Mouse (Mus musculus) CD4-positive, CD25-positive, alpha-beta regulatory T cell, adult 9 weeks (primary cell): ENCODE results near the gene Glrx3. TPM values are rescaled to one million over a fixed set of nuclear protein-coding genes. Genes with fewer than 3 reads are reported as not detected.

Experiments used
- polyA plus RNA-seq: library from polyadenylated mRNA; unstranded; fragments of 100-300 nt; shearing (Covaris generic); gene quantifications from one replicate; pipeline ENCODE4 v1.2.1, GENCODE M21; 2017

Gene Glrx3
- polyA plus RNA-seq = 130 TPM

GRCm38 (mm10) chr7:137437440-137438178 is at the start of gene Glrx3:
Gene Glrx3, plus strand, starts transcription at chr7:137437614.

GRCm38 (mm10) chr7:137410337-137411197 is 26.8 kb upstream of the Glrx3 start, which contains the start of gene 9430038I01Rik:
Gene 9430038I01Rik, minus strand, starts transcription at chr7:137410762.

Other genes with a start within 250 kb of the Glrx3 start
- not detected for gene Ebf3, start 123.2 kb upstream of the Glrx3 start, polyA plus RNA-seq
- gene 9430038I01Rik, start 26.9 kb upstream of the Glrx3 start, polyA plus RNA-seq = 20.7 TPM